Mouse (Mus musculus): ENCODE data around the gene Ccdc146.

DNA sequence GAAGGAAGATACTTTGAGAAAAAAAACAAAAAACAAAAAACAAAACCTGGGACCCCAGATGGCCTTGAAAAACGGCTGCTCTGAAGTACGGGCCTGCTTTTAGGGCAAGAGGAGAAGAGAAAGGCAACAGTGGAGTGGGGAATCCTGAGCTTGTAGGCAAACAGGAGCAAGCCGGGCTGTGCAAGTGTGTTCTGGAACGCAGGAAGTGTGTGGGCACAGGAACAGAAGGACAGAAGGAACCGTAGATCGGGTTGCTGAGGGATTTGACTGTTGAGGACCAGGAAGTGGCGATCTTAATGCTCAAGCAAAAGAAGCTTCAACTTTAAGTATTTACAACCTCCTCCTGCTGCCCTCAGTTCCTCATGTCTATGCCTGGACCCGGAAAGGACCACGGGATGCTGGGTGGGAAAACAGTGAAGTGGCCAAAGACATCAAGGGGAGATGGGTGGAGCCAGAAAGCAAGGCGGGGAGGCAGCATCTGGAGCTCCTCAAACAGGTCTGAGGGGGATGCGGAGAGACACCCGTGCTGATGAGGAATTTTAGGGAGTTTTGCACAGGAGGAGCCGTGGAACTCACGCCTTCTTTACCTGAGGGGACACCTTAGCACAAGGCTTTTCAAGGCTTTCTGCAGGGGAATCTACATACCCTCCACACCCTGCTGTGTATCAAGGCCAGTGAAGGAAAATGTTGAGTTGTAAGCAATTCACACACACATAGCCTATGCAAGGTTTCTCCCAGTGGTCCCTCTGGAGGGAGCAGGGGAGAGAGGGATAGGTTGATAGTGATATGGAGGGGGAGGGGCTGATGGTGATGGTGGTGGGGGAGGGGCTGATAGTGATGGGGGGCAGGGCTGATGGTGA lies 40.9 kb downstream of the Ccdc146 start:
- TF ChIP-seq CTCF (conservative IDR thresholded peaks at IDR 0.05; ENCODE audit: low read length) = no peak
- TF ChIP-seq POU5F1 (IDR thresholded peaks at IDR 0.05; ENCODE audit: borderline replicate concordance, low read length) = no peak
